Mouse (Mus musculus): Measurements from ENCODE around the gene Slc25a5. TPM values are rescaled to one million over a fixed set of nuclear protein-coding genes. Genes with fewer than 3 reads are reported as not detected.
A peak's percentile ranks its signal among the peaks of the same experiment; 100 is the strongest.
"Not testable (repeated sequence)": the region's sequence is repeated elsewhere in the genome, so short reads cannot be mapped to it uniquely, and the experiment has no call there.

Slc25a5 gene
- polyA plus RNA-seq, 1 experiment from 2014 or later: 838 TPM

DNA sequence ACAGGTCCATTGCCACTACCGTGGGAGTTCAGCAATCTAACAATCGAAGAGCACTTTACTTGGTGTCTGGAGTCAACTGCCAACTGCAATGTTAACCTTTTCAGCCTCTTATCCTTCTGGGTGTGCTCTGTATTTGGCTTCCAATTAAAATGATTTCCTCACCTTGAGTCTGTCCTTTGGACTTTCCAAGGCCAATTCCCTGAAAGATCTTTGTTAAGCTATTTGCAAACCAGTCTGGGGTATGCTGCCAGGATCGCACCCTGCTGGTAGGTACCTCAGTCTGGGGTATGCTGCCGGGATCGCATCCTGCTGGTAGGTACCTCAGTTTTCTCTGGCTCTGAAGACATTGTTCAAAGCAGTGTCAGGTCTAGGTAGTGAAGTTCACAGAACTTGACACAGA lies 880 bp upstream of the Slc25a5 start:
- ATAC-seq (ENCODE audit: low FRiP score, low TSS enrichment): no peak
- 70% methylated on average over 5 of the region's 5 CpGs for WGBS

DNA sequence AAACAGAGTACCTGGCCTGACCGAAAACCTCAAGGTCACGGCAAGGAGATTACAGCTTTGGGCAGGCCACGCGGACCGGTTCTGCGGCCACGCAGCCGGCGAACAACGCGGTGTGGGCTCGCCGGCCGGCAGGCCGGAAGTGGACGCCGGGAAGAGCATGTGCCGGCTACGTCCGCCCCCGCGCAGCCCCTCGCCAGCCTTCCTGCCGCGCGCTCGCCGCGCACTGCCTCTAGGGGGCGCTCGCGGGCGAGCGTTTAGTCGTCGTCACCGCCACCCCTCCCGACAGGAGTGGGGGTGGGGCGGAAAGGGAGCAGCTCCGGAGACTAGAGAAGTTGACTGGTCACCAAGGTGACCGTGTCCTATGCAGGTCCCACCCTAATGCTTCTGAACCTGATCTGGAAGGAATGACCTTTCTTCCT lies 721 bp downstream of the Slc25a5 start:
- peak overlapping the region; percentile 79 for H3K9ac ChIP-seq (ENCODE audit: low read depth, low read length)
- ATAC-seq (ENCODE audit: low FRiP score, low TSS enrichment): peak; percentile 87
- H3K4me3 ChIP-seq (ENCODE audit: low read length): peak overlapping the region; percentile 59
- H3K27ac ChIP-seq (ENCODE audit: low read depth, low read length): peak overlapping the region; percentile 87
- 28% methylated on average over 41 of the region's 41 CpGs for WGBS
- H3K36me3 ChIP-seq (ENCODE audit: control insufficient read depth, insufficient read depth, low read length): peaks cover 10% of the 10 kb centered on the region
- H3K4me1 ChIP-seq (ENCODE audit: control insufficient read depth, insufficient read depth, low read length): no peaks in the 10 kb centered on the region
- no peaks in the 10 kb centered on the region for H3K9me3 ChIP-seq (ENCODE audit: control insufficient read depth, low read length)
- H3K27me3 ChIP-seq (ENCODE audit: control insufficient read depth, insufficient read depth, low read length): no peaks in the 10 kb centered on the region
- H3K4me2 ChIP-seq (replicated peaks; ENCODE audit: low read depth, low read length): peak overlapping the region; percentile 44

More for the DNA sequence above, 880 bp upstream of the Slc25a5 start:
- H3K36me3 ChIP-seq (ENCODE audit: control insufficient read depth, insufficient read depth, low read length): peaks cover 10% of the 10 kb centered on the region
- no peaks in the 10 kb centered on the region for H3K9me3 ChIP-seq (ENCODE audit: control insufficient read depth, low read length)
- H3K9ac ChIP-seq (ENCODE audit: low read depth, low read length): no peak overlapping the region
- no peak overlapping the region for H3K4me3 ChIP-seq (ENCODE audit: low read length)
- H3K4me2 ChIP-seq (replicated peaks; ENCODE audit: low read depth, low read length): no peak overlapping the region
- no peaks in the 10 kb centered on the region for H3K4me1 ChIP-seq (ENCODE audit: control insufficient read depth, insufficient read depth, low read length)
- H3K27ac ChIP-seq (ENCODE audit: low read depth, low read length): no peak overlapping the region
- no peaks in the 10 kb centered on the region for H3K27me3 ChIP-seq (ENCODE audit: control insufficient read depth, insufficient read depth, low read length)

DNA sequence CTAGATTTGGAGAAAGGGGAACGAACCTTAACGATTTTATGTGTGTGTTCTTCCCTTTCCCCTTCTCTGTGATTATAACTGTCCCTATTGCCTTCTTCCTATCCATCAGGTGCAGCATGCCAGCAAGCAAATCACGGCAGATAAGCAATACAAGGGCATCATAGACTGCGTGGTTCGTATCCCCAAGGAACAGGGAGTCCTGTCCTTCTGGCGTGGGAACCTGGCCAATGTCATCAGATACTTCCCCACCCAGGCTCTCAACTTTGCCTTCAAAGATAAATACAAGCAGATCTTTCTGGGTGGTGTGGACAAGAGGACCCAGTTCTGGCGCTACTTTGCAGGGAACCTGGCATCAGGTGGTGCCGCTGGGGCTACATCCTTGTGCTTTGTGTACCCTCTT lies 1.3 kb downstream of the Slc25a5 start:
- H3K9ac ChIP-seq (ENCODE audit: low read depth, low read length): peak overlapping the region; percentile 79
- not testable (repeated sequence) for H3K4me1 ChIP-seq (ENCODE audit: control insufficient read depth, insufficient read depth, low read length); ATAC-seq (ENCODE audit: low FRiP score, low TSS enrichment); H3K9me3 ChIP-seq (ENCODE audit: control insufficient read depth, low read length); H3K27me3 ChIP-seq (ENCODE audit: control insufficient read depth, insufficient read depth, low read length); H3K27ac ChIP-seq (ENCODE audit: low read depth, low read length)
- peak overlapping the region; percentile 44 for H3K4me2 ChIP-seq (replicated peaks; ENCODE audit: low read depth, low read length)
- WGBS: 70% methylated on average over 8 of the region's 8 CpGs
- H3K36me3 ChIP-seq (ENCODE audit: control insufficient read depth, insufficient read depth, low read length): peaks cover 10% of the 10 kb centered on the region
- H3K4me3 ChIP-seq (ENCODE audit: low read length): peak overlapping the region; percentile 59

DNA sequence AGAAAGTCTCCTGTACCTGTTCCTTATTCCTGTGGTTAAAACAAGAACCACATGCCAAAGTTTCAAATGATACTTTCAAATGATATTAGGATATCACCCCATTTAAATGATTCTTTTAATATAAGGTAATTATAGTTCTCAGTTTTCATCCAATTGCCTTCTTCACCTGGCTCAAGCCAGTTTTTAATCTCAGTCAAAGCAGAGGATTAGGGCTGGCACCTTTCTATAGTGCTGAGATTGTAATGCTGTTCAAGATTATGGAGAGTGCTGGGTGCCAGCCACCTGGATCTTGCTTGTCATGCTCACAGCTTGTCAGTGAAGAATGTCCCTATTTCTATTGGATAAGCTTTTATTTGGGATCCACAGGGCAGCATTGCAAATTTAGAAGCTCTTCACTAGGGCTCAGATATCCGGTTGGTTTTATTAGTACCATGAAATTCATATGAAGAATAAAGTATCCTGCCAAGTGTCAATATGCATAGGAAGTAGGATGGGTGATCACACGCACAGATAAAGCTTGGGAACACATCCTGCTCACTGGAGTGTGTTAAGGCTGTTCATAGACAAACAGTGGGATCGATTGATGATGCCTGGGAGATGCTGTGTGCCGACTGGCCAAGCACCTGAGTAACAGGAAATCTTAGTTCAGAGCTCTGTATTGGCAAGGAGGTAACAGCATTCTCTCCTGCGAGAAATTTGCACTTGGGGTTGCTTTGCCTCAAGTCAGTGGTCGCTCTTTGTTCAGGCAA lies 3.9 kb downstream of the Slc25a5 start:
- ATAC-seq (ENCODE audit: low FRiP score, low TSS enrichment): no peak
- Histone ChIP-seq H3K27ac (ENCODE audit: low read depth, low read length) (no peak overlapping the region), H3K9me3 (ENCODE audit: control insufficient read depth, low read length) (no peaks in the 10 kb centered on the region), H3K4me1 (ENCODE audit: control insufficient read depth, insufficient read depth, low read length) (no peaks in the 10 kb centered on the region), H3K9ac (ENCODE audit: low read depth, low read length) (no peak overlapping the region), H3K4me3 (ENCODE audit: low read length) (no peak overlapping the region), H3K4me2 (replicated peaks; ENCODE audit: low read depth, low read length) (no peak overlapping the region), H3K27me3 (ENCODE audit: control insufficient read depth, insufficient read depth, low read length) (no peaks in the 10 kb centered on the region), H3K36me3 (ENCODE audit: control insufficient read depth, insufficient read depth, low read length) (peaks cover 10% of the 10 kb centered on the region)
- 49% methylated on average over 6 of the region's 6 CpGs for WGBS

DNA sequence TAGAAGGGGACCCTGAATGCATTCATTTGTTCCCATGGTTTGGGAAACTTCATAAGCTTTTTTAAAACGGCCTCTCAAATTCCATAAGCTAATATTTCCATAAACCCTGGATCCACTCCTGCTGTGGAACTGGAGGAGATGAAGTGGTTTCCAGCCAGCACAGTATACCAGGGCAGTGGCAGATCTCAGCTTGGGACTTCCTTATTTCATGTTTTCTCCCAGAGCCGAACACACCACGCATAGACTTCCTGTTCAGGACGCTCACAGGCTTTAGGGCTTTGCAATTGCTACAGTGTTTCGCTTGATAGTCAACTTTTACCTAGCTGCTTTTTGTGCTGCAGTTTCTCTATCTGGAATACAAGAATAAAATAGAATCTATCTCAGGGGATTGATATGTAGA lies 7.7 kb downstream of the Slc25a5 start:
- H3K27ac ChIP-seq (ENCODE audit: low read depth, low read length): no peak overlapping the region
- no peak overlapping the region for H3K9ac ChIP-seq (ENCODE audit: low read depth, low read length)
- no peaks in the 10 kb centered on the region for H3K27me3 ChIP-seq (ENCODE audit: control insufficient read depth, insufficient read depth, low read length)
- ATAC-seq (ENCODE audit: low FRiP score, low TSS enrichment): no peak
- H3K9me3 ChIP-seq (ENCODE audit: control insufficient read depth, low read length): no peaks in the 10 kb centered on the region
- WGBS: 77% methylated on average over 5 of the region's 5 CpGs
- no peaks in the 10 kb centered on the region; the same call in 1 of the 2 replicates for H3K36me3 ChIP-seq (ENCODE audit: control insufficient read depth, insufficient read depth, low read length)
- no peak overlapping the region for H3K4me3 ChIP-seq (ENCODE audit: low read length)
- no peaks in the 10 kb centered on the region for H3K4me1 ChIP-seq (ENCODE audit: control insufficient read depth, insufficient read depth, low read length)
- H3K4me2 ChIP-seq (replicated peaks; ENCODE audit: low read depth, low read length): no peak overlapping the region

DNA sequence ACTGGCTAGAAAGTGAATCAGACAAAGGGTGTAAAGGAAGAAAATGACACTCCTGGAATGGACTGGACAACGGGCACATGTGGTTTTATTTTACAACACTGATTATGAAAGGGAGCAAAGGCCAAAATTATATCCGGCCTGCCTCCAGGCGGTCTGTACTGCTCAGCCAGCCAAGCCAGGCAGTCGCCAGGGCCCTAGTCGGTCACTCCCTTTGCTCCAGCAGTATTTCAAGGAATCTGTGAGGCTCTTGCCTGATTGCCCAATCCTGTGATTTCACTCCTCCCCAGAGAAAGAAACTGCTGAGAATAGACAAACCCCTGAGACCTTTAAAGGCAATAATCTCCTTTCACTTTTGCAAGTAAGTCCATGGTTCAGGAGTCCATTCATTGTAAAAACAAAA lies 8.7 kb downstream of the Slc25a5 start:
- H3K9me3 ChIP-seq (ENCODE audit: control insufficient read depth, low read length): no peaks in the 10 kb centered on the region
- H3K27ac ChIP-seq (ENCODE audit: low read depth, low read length): no peak overlapping the region
- no peak overlapping the region for H3K4me2 ChIP-seq (replicated peaks; ENCODE audit: low read depth, low read length)
- no peak overlapping the region for H3K9ac ChIP-seq (ENCODE audit: low read depth, low read length)
- no peaks in the 10 kb centered on the region for H3K36me3 ChIP-seq (ENCODE audit: control insufficient read depth, insufficient read depth, low read length)
- ATAC-seq (ENCODE audit: low FRiP score, low TSS enrichment): no peak
- WGBS: 65% methylated on average over 5 of the region's 5 CpGs
- H3K27me3 ChIP-seq (ENCODE audit: control insufficient read depth, insufficient read depth, low read length): no peaks in the 10 kb centered on the region
- no peak overlapping the region for H3K4me3 ChIP-seq (ENCODE audit: low read length)
- no peaks in the 10 kb centered on the region for H3K4me1 ChIP-seq (ENCODE audit: control insufficient read depth, insufficient read depth, low read length)

DNA sequence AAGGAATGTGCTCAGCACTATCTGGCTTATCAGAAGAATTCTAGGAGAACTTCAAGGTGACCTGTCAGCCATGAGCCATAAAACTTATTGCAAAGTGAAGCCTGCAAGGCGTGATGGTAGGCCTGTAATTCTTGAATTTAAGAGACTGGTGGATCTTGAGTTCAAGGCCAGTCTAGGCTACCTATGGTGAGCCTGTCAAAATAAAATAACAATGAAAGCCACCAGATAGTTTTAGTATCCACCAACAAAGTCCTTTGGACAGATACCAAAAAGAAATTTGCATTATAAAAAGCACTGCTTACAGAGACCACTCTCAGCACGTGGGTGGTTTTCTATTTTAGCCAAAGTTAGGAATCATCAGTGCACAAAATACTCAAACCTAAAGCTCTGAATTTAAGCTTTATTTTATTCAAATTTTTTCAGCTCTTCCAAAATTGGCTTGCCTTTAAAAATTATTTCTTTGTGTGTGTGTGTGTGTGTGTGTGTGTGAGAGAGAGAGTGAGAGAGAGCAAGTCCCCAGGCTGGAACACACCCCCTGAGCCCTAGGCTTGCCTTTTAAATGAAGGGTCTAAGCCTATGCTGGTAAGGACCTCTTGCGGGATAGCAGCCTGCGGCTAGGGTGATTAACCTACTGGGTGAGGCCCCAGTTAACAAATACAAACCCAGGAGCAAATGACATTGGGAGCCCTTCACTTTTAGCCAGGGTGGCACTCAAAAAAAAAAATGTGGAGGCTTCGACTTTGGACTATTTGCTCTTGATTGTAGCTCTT lies 10.2 kb downstream of the Slc25a5 start:
- Histone ChIP-seq H3K4me1 (ENCODE audit: control insufficient read depth, insufficient read depth, low read length) (no peaks in the 10 kb centered on the region), H3K27ac (ENCODE audit: low read depth, low read length) (no peak overlapping the region), H3K9me3 (ENCODE audit: control insufficient read depth, low read length) (no peaks in the 10 kb centered on the region), H3K36me3 (ENCODE audit: control insufficient read depth, insufficient read depth, low read length) (no peaks in the 10 kb centered on the region), H3K4me2 (replicated peaks; ENCODE audit: low read depth, low read length) (no peak overlapping the region), H3K27me3 (ENCODE audit: control insufficient read depth, insufficient read depth, low read length) (no peaks in the 10 kb centered on the region), H3K9ac (ENCODE audit: low read depth, low read length) (no peak overlapping the region), H3K4me3 (ENCODE audit: low read length) (no peak overlapping the region)
- WGBS: 63% methylated on average over 5 of the region's 5 CpGs
- no peak for ATAC-seq (ENCODE audit: low FRiP score, low TSS enrichment)

DNA sequence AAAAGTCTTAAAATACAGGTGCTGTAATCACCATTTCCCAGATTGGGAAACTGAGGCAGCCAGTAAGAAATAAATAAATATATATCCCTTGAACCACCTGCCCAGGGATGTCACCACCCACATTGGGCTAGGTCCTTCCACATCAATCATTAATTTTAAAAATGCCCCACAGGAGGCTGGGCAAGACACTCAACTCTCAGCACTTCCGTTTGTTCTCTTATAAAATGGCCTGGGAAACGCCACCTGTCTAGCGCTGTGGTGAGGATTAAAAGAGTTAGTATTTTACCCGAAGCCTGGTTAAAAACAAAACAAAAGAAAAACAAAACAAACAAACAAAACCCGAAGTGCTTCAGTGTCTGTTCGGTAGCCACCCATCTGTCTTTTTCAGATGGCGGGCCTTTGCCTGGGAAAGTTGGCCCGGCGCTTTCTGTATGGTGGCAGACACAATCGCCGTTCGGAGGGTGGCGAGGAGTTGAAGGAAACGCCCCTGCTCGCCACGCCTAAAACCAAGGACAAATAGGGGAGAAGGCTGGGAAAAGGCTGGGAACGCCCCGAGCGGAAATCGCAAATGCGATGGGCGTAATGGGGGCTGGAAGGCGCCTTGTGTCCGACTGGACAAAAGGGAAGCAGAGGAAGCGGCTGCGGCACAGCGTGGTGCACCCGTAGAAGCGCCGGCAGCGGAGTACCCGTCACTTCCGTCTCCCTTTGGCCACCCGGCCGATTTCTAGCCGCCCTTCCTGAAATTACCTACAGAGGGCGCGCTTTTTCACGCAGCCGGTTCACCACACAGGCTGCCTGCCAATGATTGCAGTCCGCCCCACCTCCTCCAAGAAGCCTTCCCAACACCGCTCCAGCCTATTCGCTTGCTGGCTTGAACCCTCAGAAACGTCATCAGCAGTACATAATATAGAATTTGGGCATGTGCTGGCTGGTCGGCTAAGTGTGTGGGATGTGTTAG lies 12.2 kb downstream of the Slc25a5 start:
- Histone ChIP-seq H3K4me2 (replicated peaks; ENCODE audit: low read depth, low read length) (peak overlapping the region; percentile 39), H3K36me3 (ENCODE audit: control insufficient read depth, insufficient read depth, low read length) (no peaks in the 10 kb centered on the region), H3K9me3 (ENCODE audit: control insufficient read depth, low read length) (no peaks in the 10 kb centered on the region), H3K9ac (ENCODE audit: low read depth, low read length) (peak overlapping the region; percentile 45; the same call in 1 of the 2 replicates), H3K27ac (ENCODE audit: low read depth, low read length) (peak overlapping the region; percentile 62; the same call in 1 of the 2 replicates), H3K4me3 (ENCODE audit: low read length) (peak overlapping the region; percentile 33), H3K4me1 (ENCODE audit: control insufficient read depth, insufficient read depth, low read length) (no peaks in the 10 kb centered on the region), H3K27me3 (ENCODE audit: control insufficient read depth, insufficient read depth, low read length) (no peaks in the 10 kb centered on the region)
- 20% methylated on average over 45 of the region's 45 CpGs for WGBS
- ATAC-seq (ENCODE audit: low FRiP score, low TSS enrichment): peak; percentile 94

All from kidney, embryonic 14.5 days (tissue).